Mouse (Mus musculus) adrenal gland, postnatal 10 days (tissue): ENCODE measurements around the gene Nbea. TPM values are rescaled to one million over a fixed set of nuclear protein-coding genes. Genes with fewer than 3 reads are reported as not detected.

ENCODE experiments used
- DNase-seq: peaks from one replicate; pipeline ENCODE4 v3.0.0; 2021; ENCODE audit warnings: mixed read lengths
- total RNA-seq, 2 experiments: library from RNA; stranded (reverse); gene quantifications; 2 replicates each; pipeline ENCODE4 v1.2.3; 2021

Nbea gene
- total RNA-seq, 2 experiments from 2014 or later, result 15.1 to 22.7 TPM

- no peak for DNase-seq
These were observed 399.4 kb downstream of the Nbea start for GRCm38 (mm10) chr3:55784101-55784500.

DNA sequence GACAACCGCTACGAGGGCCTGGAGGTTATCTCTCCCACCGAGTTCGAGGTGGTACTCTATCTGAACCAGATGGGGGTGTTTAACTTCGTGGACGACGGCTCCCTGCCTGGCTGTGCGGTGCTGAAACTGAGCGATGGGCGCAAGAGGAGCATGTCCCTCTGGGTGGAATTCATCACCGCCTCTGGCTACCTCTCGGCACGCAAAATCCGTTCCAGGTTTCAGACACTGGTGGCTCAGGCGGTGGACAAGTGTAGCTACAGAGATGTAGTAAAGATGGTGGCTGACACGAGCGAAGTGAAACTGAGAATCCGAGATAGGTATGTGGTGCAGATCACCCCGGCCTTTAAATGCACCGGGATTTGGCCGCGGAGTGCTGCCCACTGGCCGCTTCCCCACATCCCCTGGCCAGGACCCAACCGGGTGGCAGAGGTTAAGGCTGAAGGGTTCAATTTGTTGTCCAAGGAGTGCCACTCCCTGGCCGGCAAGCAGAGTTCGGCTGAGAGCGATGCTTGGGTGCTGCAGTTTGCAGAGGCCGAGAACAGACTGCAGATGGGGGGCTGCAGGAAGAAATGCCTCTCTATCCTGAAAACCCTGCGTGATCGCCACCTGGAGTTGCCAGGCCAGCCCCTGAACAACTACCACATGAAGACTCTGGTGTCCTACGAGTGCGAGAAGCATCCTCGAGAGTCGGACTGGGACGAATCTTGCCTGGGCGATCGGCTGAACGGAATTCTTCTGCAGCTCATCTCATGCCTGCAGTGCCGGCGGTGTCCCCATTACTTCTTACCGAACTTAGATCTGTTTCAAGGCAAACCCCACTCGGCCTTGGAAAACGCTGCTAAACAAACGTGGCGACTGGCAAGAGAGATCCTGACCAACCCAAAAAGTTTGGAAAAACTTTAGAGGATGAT is 400.1 kb downstream of the Nbea start:
- DNase-seq, result peak; percentile 27

- DNase-seq, result peak; percentile 15
These were observed 400.7 kb downstream of the Nbea start for GRCm38 (mm10) chr3:55782771-55783170.

DNA sequence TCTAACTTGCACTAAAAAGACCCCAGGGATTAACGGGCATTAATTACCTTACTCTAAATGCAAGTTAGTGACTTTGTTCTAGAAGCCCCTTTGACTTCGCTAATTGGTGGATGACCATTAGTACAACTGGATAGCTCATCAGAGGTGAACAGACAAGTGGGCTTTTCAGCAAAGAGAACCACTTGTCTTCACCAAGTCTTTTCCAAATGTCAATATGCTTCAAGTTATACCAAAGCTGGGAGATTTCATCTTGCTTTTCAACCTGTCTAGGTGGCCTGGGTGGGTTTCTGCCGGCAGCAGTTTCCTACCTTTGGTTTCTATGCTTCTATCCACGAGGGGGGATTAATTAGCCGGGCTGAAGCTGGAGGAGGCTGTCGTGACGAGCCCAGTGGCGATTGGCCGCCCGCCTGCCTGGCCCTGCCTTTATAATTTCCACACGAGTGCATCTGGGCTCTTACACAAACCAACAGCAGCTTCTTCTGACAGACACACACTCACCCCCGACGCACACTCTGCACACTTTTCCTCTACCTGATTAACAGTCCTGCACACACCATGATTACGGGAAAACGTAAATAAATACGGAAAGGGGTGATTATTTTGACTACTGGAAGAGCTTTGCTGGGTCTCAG is 401.3 kb downstream of the Nbea start, which contains the start of gene Mab21l1:
Gene Mab21l1 (plus strand): TSS at position 455 of the 632 bp plus-strand sequence.
- peak; percentile 50 for DNase-seq

DNA sequence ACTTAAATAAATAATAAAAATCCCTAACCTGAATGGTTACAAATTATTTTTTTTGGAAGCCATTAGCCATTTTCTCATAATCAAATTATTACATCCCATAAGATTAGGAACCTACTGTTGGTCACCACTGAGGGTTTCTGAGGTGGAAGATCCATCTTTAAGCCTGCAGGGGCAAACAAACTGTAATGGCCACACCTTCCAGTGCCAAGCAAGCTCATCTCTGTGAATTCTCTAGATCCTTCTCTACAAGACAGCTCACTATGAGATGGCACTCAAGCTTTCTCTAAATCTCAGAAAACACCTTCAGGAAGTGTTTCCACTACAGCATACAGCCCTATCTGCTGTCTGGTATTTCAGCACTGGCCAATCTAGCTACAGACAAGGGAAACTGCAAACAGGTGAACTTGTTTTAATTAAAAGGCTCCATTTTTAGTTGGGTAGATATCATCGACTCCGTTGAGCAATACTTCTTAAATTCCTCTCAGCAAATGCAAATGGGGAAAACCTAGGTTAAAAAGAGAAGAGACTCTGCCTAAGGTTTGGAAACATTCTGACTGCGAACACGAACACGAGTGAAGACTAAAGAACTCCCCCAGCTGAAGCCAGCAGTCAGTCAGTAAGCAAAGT is 402.0 kb downstream of the Nbea start:
- DNase-seq, result no peak

- DNase-seq, result peak; percentile 23
These were observed 403.1 kb downstream of the Nbea start for GRCm38 (mm10) chr3:55780120-55781070.

DNA sequence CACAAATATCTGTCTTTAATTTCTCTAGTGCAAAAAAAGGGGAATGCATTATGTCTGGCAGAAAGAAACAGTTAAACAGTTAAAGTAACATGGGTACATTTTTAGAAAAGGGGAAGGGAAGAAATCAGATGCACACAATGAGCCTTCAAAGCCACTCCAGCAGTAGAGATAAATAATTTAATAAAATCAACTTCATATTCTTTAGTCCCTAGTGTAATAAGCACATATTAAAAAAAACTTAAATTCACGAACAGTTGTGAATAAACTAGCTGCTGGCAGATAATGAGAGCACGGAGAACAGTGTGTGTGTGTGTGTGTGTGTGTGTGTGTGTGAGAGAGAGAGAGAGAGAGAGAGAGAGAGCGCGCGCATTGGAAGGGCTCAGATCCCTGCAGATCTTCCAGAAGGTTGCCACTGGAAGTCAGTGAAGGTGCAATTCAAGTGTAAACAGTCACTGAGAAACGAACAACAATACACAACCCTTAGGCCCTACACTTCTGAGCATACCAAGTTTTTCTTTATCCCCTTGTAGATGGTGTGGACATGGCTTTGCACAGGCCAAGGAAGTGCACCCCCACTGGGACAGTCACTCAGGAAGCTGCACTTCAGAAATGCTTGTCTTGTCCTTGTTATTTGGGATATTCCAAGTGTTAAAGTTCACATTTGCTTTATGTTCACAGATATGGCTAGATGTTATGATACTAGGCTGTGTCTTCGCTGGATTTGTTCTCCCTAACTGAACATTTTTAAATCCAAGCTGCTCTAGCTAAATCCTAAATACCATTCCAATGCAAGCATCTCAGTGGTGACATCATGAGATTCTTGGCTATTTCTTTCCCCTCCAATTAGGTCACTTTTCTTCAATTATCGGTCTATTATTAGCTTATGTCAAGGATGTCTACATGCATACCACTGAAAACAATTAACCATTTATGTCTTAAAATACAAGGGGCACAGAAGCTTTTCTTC is 404.5 kb downstream of the Nbea start:
- DNase-seq, result no peak

DNA sequence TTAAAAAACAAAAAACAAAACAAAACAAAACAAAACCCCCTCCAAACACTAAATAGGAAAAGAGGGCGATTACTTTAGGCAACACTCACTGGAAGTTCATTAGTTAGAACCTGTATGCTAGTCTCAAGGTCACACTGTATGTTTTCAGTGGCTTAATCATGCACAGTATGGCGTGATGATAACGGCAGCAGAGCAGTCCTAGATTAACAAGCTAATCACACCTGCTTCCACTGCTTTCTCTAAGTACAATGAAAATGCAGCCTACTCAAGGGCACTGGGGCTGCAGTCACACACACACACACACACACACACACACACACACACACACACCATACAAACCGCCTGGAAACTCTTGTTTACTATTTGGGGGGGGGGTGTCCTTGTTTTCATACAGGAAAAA is 406.0 kb downstream of the Nbea start:
- DNase-seq, result no peak

- no peak for DNase-seq
These were observed 407.7 kb downstream of the Nbea start for GRCm38 (mm10) chr3:55775753-55776152.

DNA sequence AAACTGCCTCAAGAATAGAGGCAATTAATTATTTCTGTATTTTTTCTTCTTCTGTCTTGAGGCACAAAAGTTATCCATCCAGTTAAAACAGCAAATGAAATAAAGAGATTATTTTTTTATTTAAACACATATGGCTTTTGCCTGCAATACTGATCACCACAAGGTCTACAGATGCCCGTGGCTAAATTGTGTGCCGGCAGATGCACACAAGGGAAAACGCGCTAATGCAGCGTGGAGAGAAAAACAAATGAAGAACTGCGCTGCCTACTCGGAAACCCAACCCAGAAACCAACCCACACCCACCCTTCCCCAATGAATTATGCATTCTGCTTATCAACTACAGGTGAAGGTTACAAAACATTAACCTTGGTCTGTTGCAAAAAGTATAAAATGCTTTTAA is 408.3 kb downstream of the Nbea start:
- no peak for DNase-seq

- no peak for DNase-seq
These were observed 409.3 kb downstream of the Nbea start for GRCm38 (mm10) chr3:55774203-55774602.

GRCm38 (mm10) chr3:55769308-55769707 is 414.2 kb downstream of the Nbea start:
- DNase-seq, result no peak

- peak; percentile 33 for DNase-seq
These were observed 414.8 kb downstream of the Nbea start for GRCm38 (mm10) chr3:55768654-55769053.

GRCm38 (mm10) chr3:55763591-55763990 is 419.9 kb downstream of the Nbea start:
- DNase-seq, result no peak

GRCm38 (mm10) chr3:55758297-55758696 is 425.2 kb downstream of the Nbea start:
- DNase-seq, result no peak

DNA sequence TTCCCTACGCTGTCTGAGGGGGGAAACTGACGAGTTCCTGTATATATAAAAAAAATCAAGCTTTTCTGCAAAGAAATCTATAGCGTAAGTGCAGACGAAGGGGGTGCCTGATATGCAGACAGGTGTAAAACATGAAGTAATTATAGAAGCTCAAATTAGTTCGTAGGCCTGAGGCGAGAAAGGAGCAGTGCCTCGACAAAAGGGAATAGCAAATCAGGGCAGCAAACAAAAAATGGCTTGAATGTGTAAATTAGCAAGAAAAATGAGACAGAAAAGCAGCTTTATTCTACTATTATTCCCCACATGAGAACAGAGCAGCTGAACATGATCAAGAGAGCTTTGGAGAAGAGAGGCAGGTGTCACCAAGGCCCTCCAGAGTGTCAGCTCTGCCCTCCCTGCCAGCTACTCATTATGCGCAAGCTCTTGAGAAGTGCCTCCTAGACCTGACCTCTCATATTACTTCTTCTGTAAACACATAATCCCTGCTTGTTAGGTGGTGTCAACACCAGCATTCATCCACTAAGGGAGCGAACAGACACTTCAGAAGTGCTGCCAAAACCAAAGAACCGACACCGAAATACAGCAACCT is 426.8 kb downstream of the Nbea start:
- no peak for DNase-seq

GRCm38 (mm10) chr3:55755805-55756601 is 427.5 kb downstream of the Nbea start:
- no peak for DNase-seq

- DNase-seq, result no peak
These were observed 428.4 kb downstream of the Nbea start for GRCm38 (mm10) chr3:55754981-55755608.

DNA sequence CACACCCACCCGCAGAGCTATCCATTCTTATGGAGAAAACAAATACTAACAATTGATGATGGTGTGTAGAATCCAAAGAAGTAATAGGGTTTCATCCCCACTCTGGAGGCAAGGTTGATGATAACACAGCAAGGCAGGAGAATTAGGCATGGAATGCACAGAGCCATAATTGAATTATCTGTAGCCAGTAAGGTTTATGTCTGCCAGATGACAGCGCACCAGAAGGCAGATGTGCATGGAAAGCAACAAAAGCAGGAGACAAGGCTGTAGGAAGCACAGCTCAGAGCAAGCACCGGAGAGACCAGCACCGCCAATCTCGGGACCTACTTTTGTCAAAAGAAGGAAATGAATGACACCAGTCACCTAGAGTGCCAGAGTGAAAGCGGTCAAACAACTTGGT is 429.6 kb downstream of the Nbea start:
- no peak for DNase-seq
